Mouse (Mus musculus) liver, embryonic 16.5 days (tissue): ENCODE data around the gene Ms4a10. TPM values are rescaled to one million over a fixed set of nuclear protein-coding genes. Genes with fewer than 3 reads are reported as not detected.

Experiments used
- ATAC-seq: fragments of 200-750 bp; cut with Nextera tagmentation; 2 replicates; pipeline ENCODE4 v1.8.0; 2017; ENCODE audit warnings: low read depth, mild to moderate bottlenecking, moderate number of reproducible peaks, moderate library complexity
- H3K27ac ChIP-seq: fragments of 300-500 bp; sonication (generic); 2 replicates; pipeline ENCODE4 v1.5.1; 2014; ENCODE audit warnings: mild to moderate bottlenecking, low read length
- H3K27me3 ChIP-seq: fragments of 300-500 bp; sonication (generic); 2 replicates; pipeline ENCODE4 v1.6.1; 2014; ENCODE audit warnings: low read depth, low read length, mixed read lengths; ENCODE audit not compliant: control insufficient read depth, insufficient read depth
- H3K36me3 ChIP-seq: fragments of 300-500 bp; sonication (generic); 2 replicates; pipeline ENCODE4 v1.6.1; 2014; ENCODE audit warnings: mild to moderate bottlenecking; ENCODE audit not compliant: control insufficient read depth, insufficient read depth
- H3K4me1 ChIP-seq: fragments of 300-500 bp; sonication (generic); 2 replicates; pipeline ENCODE4 v1.6.1; 2014; ENCODE audit warnings: low read depth, low read length, mixed read lengths; ENCODE audit not compliant: control insufficient read depth
- H3K4me2 ChIP-seq: fragments of 300-500 bp; sonication (generic); 2 replicates; pipeline ENCODE4 v1.6.1; 2014; ENCODE audit warnings: low read depth, low read length, mixed read lengths
- H3K4me3 ChIP-seq: fragments of 300-500 bp; sonication (generic); 2 replicates; pipeline ENCODE4 v1.5.1; 2014; ENCODE audit warnings: low read depth, mild to moderate bottlenecking, low read length
- H3K9ac ChIP-seq: fragments of 300-500 bp; sonication (generic); 2 replicates; pipeline ENCODE4 v1.6.1; 2014; ENCODE audit warnings: low read depth, low read length
- H3K9me3 ChIP-seq: fragments of 300-500 bp; sonication (generic); replicated peaks from 2 replicates; pipeline ENCODE4 v1.6.1; 2016; ENCODE audit warnings: low read length; ENCODE audit not compliant: control insufficient read depth
- WGBS: fragments of 180-500 bp; shearing (Covaris S2); extraction: QIAGEN DNeasy Blood & Tissue Kit; methylation state at CpG from one replicate; pipeline ENCODE4 v1.1.7; 2014; ENCODE audit not compliant: insufficient replicate concordance; 5-methylcytosine and 5-hydroxymethylcytosine counted together
- polyA plus RNA-seq: library from polyadenylated mRNA; unstranded; fragments of >200 nt; fragmentation: Nextera tagmentation; extraction: Ambion mirVana; gene quantifications from 2 replicates; pipeline ENCODE4 v1.2.1, GENCODE M21; 2015

Ms4a10 gene
- polyA plus RNA-seq, 1 experiment from 2014 or later, result 0.31 TPM

GRCm38 (mm10) chr19:10918321-10918991, 56.0 kb downstream of the Ms4a10 start:
- H3K27me3 ChIP-seq, result no peaks in the 10 kb centered on the region
- no peaks in the 10 kb centered on the region for H3K9me3 ChIP-seq
- no peak overlapping the region for H3K4me3 ChIP-seq
- H3K27ac ChIP-seq, result no peak overlapping the region
- H3K4me1 ChIP-seq, result no peaks in the 10 kb centered on the region
- H3K9ac ChIP-seq, result no peak overlapping the region
- no peak for ATAC-seq
- 66% methylated on average over 10 of the region's 10 CpGs for WGBS
- H3K4me2 ChIP-seq, result no peak overlapping the region
- no peaks in the 10 kb centered on the region for H3K36me3 ChIP-seq

DNA sequence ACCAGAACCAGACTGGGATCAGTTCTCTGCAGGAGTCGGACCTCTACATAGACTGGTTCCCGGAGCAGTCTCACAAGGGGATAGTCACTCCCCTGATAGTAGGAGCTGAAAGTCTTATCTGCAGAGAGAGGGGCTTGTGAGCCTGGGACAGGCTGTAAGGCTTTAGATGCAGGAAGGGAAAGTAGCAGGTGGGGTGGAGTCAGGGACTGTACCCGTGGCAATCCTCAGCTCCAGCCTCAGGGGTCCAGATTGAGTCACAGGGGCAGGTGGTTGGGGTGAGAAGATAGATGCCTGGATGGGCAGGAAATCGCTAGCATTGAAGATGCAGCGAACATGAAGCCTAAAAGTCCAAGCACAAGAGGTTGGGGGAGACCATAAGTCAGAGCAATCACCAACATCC, 58.0 kb downstream of the Ms4a10 start:
- H3K9ac ChIP-seq, result no peak overlapping the region
- ATAC-seq, result no peak
- H3K27me3 ChIP-seq, result no peaks in the 10 kb centered on the region
- no peaks in the 10 kb centered on the region for H3K36me3 ChIP-seq
- H3K4me2 ChIP-seq, result no peak overlapping the region
- H3K4me1 ChIP-seq, result no peaks in the 10 kb centered on the region
- H3K9me3 ChIP-seq, result no peaks in the 10 kb centered on the region
- H3K27ac ChIP-seq, result no peak overlapping the region
- 40% methylated on average over 5 of the region's 5 CpGs for WGBS
- no peak overlapping the region for H3K4me3 ChIP-seq

DNA sequence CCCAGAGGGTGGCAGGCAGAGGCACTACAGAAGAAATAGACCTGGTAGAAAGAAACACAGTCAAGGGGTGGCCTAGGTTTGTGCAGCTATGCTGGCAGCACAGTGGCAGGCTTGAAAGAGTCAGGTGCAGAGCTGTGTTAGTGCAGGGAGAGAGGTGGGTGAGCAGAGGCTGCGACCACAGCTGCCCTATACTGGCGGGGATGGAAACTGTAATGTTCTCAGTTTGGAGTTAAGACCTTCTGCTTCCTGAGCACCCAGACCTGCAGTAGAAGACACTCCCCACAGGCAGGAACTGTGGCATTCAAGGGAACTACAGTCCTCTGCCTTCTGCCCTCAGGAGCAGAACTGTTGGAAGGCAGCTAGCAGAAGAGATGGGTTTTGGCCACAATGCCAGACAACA, 59.6 kb downstream of the Ms4a10 start:
- ATAC-seq, result no peak
- WGBS, result 15% methylated on average over 2 of the region's 2 CpGs
- Histone ChIP-seq H3K4me2 (no peak overlapping the region), H3K27me3 (no peaks in the 10 kb centered on the region), H3K4me3 (no peak overlapping the region), H3K4me1 (no peaks in the 10 kb centered on the region), H3K9ac (no peak overlapping the region), H3K27ac (no peak overlapping the region), H3K36me3 (no peaks in the 10 kb centered on the region), H3K9me3 (no peaks in the 10 kb centered on the region)

DNA sequence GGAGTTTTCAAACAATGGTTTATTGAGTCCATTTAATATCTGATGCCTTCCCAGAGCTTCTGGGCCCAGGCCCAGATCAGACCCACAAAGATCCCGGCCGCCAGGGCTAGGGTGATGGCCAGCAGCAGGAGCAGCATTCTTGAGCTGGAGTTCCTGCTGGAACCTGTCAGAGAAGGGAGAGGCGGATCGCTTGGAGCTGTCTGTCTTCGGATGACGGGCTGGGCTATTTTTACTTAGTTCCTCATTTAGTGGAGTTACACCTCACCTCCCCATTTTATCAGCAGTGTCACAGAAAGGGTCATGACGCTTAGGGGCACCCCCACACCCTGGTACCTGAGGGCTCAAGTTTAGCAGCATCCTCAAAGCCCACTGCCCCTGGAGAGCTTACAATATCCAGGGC, 60.2 kb downstream of the Ms4a10 start:
- Histone ChIP-seq H3K27ac (no peak overlapping the region), H3K4me1 (no peaks in the 10 kb centered on the region), H3K27me3 (no peaks in the 10 kb centered on the region), H3K36me3 (no peaks in the 10 kb centered on the region), H3K4me3 (no peak overlapping the region), H3K9ac (no peak overlapping the region), H3K4me2 (no peak overlapping the region), H3K9me3 (no peaks in the 10 kb centered on the region)
- no peak for ATAC-seq
- 15% methylated on average over 7 of the region's 7 CpGs for WGBS

Other genes with a start within 250 kb of the Ms4a10 start
- gene Cd5, start 235.7 kb downstream of the Ms4a10 start, polyA plus RNA-seq, result not detected in 2 replicates
- gene Cd6, start 144.6 kb downstream of the Ms4a10 start, polyA plus RNA-seq, result 0.04 TPM in 1 of 2 replicates, not detected in the other
- 1.5 and 1.8 TPM in 2 replicates for gene Slc15a3, start 134.9 kb downstream of the Ms4a10 start, polyA plus RNA-seq
- gene Tmem132a, start 104.7 kb downstream of the Ms4a10 start, polyA plus RNA-seq, result 2.7 and 3.1 TPM in 2 replicates
- 16.9 and 20.0 TPM in 2 replicates for gene Tmem109, start 92.7 kb downstream of the Ms4a10 start, polyA plus RNA-seq
- 11.7 and 12.2 TPM in 2 replicates for gene Prpf19, start 79.4 kb downstream of the Ms4a10 start, polyA plus RNA-seq
- gene Zp1, start 54.0 kb downstream of the Ms4a10 start, polyA plus RNA-seq, result not detected in 2 replicates
- gene Ptgdr2, start 37.5 kb downstream of the Ms4a10 start, polyA plus RNA-seq, result 0.04 and 0.05 TPM in 2 replicates
- 9.0 and 9.1 TPM in 2 replicates for gene Ccdc86, start 25.4 kb downstream of the Ms4a10 start, polyA plus RNA-seq
- gene Ms4a15, start 18.6 kb upstream of the Ms4a10 start, polyA plus RNA-seq, result not detected in 2 replicates
- gene Ms4a18, start 43.4 kb upstream of the Ms4a10 start, polyA plus RNA-seq, result 0.20 TPM in 1 of 2 replicates, not detected in the other
- 0.19 and 0.20 TPM in 2 replicates for gene Ms4a8a, start 106.4 kb upstream of the Ms4a10 start, polyA plus RNA-seq
- not detected in 2 replicates for gene 1700017D01Rik, start 156.2 kb upstream of the Ms4a10 start, polyA plus RNA-seq
- gene 1700025F22Rik, start 190.7 kb upstream of the Ms4a10 start, polyA plus RNA-seq, result not detected in 2 replicates
- gene Ms4a13, start 222.1 kb upstream of the Ms4a10 start, polyA plus RNA-seq, result not detected in 2 replicates